Mouse (Mus musculus) lung, embryonic 15.5 days (tissue): ENCODE results near the gene Casz1. TPM values are rescaled to one million over a fixed set of nuclear protein-coding genes. Genes with fewer than 3 reads are reported as not detected.

Experiments
- ATAC-seq: fragments of 200-750 bp; cut with Nextera tagmentation; 2 replicates; pipeline ENCODE4 v1.8.0; 2017; ENCODE audit warnings: moderate number of reproducible peaks, borderline replicate concordance; ENCODE audit not compliant: low FRiP score, low TSS enrichment; ENCODE audit errors: extremely low read depth
- H3K27ac ChIP-seq: fragments of 300-500 bp; sonication (generic); 2 replicates; pipeline ENCODE4 v1.5.1; 2015; ENCODE audit warnings: moderate library complexity, mild to moderate bottlenecking, inconsistent platforms
- H3K27me3 ChIP-seq: fragments of 300-500 bp; sonication (generic); 2 replicates; pipeline ENCODE4 v1.6.1; 2015; ENCODE audit warnings: inconsistent platforms
- H3K36me3 ChIP-seq: fragments of 300-500 bp; sonication (generic); 2 replicates; pipeline ENCODE4 v1.6.1; 2015; ENCODE audit warnings: inconsistent platforms
- H3K4me1 ChIP-seq: fragments of 300-500 bp; sonication (generic); 2 replicates; pipeline ENCODE4 v1.6.1; 2015; ENCODE audit warnings: inconsistent platforms
- H3K4me2 ChIP-seq: fragments of 300-500 bp; sonication (generic); 2 replicates; pipeline ENCODE4 v1.6.1; 2015; ENCODE audit warnings: inconsistent platforms, mild to moderate bottlenecking, moderate library complexity
- H3K4me3 ChIP-seq: fragments of 300-500 bp; sonication (generic); 2 replicates; pipeline ENCODE4 v1.5.1; 2015; ENCODE audit warnings: mild to moderate bottlenecking, inconsistent platforms
- H3K9ac ChIP-seq: fragments of 300-500 bp; sonication (generic); 2 replicates; pipeline ENCODE4 v1.6.1; 2015; ENCODE audit warnings: inconsistent platforms
- H3K9me3 ChIP-seq: fragments of 300-500 bp; sonication (generic); 2 replicates; pipeline ENCODE4 v1.6.1; 2016; ENCODE audit warnings: inconsistent platforms
- WGBS: fragments of 180-500 bp; shearing (Covaris S2); methylation state at CpG from one replicate; pipeline ENCODE4 v1.1.7; 2015; 5-methylcytosine and 5-hydroxymethylcytosine counted together
- polyA plus RNA-seq: library from polyadenylated mRNA; unstranded; fragments of >200 nt; fragmentation: Nextera tagmentation; extraction: Ambion mirVana; gene quantifications from 2 replicates; pipeline ENCODE4 v1.2.1, GENCODE M21; 2015

Casz1 gene
- polyA plus RNA-seq, 1 experiment from 2014 or later, result 6.5 TPM

DNA sequence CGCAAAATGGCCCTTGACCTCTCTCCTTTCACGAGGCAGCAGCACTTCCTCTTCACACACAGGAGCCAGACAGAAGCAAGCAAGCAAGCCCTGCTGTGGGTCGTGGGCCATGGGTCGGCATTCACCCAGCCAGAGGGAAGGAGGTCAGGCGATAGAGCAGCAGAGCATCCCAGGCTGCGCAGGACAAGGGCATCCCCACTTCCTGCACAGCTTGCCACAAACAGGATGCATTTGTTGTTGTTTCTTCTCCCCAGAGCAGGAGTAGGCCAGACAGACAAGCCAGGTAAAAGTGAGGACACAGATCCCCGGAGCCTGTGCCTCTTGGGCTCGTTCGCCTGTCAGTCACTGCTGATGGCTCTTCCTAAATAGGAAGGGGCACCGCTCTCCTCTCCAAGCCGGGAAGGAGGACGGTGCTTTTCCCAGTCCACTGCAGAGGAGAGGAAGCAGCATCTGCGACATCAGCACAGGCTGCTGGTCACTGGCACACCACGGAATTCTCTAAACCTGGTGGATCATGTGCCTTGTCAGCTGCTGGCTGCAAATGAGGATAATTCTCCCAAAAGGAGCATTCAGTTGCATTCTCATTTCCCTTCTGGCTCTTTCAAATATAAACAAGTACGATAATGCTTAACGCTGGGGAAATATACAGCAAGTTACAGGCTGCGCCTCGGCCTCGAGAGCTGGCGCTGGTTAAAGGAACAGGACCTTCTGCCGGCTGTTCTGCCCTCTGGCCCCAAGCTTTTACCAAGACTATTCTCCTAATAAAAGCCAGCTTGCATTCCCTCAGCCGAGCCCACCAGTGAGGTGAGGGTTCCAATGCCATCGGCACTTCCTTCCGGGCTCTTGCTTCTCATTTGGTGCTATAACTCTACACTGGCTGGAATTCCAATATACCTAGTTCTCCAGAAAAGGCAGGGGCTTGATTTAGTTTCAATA, 181.6 kb downstream of the Casz1 start:
- no peaks in the 10 kb centered on the region for H3K27me3 ChIP-seq
- H3K4me2 ChIP-seq, result peak overlapping the region; percentile 9; the same call in 1 of the 2 replicates
- H3K4me1 ChIP-seq, result peaks cover 34% of the 10 kb centered on the region
- no peaks in the 10 kb centered on the region for H3K9me3 ChIP-seq
- peaks cover 3% of the 10 kb centered on the region; the same call in 1 of the 2 replicates for H3K36me3 ChIP-seq
- H3K27ac ChIP-seq, result peak overlapping the region; percentile 60
- no peak overlapping the region for H3K9ac ChIP-seq
- peak; percentile 56; the same call in 1 of the 2 replicates for ATAC-seq
- no peak overlapping the region for H3K4me3 ChIP-seq
- 32% methylated on average over 24 of the region's 24 CpGs for WGBS

- Histone ChIP-seq H3K36me3 (no peaks in the 10 kb centered on the region), H3K4me3 (no peak overlapping the region), H3K9ac (no peak overlapping the region), H3K4me1 (peaks cover 33% of the 10 kb centered on the region), H3K27me3 (no peaks in the 10 kb centered on the region), H3K4me2 (no peak overlapping the region), H3K9me3 (no peaks in the 10 kb centered on the region), H3K27ac (no peak overlapping the region)
- WGBS, result 30% methylated on average over 2 of the region's 2 CpGs
- ATAC-seq, result no peak
Observed at GRCm38 (mm10) chr4:148990038-148990437, 185.8 kb downstream of the Casz1 start.

- Histone ChIP-seq H3K4me1 (0 out of 2 replicates have a peak, but pooled peaks cover 2% of the 10 kb centered on the region), H3K9me3 (no peaks in the 10 kb centered on the region), H3K9ac (no peak overlapping the region), H3K4me3 (no peak overlapping the region), H3K4me2 (no peak overlapping the region), H3K27me3 (no peaks in the 10 kb centered on the region), H3K27ac (no peak overlapping the region), H3K36me3 (no peaks in the 10 kb centered on the region)
- WGBS, result 52% methylated on average over 5 of the region's 5 CpGs
- ATAC-seq, result no peak
Observed at GRCm38 (mm10) chr4:148993948-148994347, 189.7 kb downstream of the Casz1 start.

DNA sequence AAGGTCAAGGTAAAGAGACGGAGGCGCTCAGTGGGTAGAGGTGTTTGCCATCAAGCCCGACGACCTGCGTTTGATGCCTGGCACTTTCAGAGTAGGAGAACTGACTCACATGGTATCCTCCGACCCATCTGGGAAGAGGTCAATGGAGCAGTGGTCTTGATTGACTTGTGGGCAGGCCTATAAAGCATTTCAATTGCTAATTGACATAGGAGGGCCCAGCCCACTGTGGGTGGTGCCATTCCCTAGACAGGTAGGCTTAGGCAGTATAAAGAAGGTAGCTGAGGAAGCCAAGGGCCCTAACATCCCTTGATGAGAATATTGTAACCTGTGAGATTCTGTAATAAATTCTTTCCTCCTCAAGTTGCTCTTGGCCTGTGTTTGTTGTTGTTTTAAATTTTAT, 196.5 kb downstream of the Casz1 start:
- ATAC-seq, result no peak
- 89% methylated on average over 6 of the region's 6 CpGs for WGBS

GRCm38 (mm10) chr4:149001515-149001914, 197.3 kb downstream of the Casz1 start:
- Histone ChIP-seq H3K9ac (no peak overlapping the region), H3K4me2 (no peak overlapping the region), H3K9me3 (no peaks in the 10 kb centered on the region), H3K4me3 (no peak overlapping the region), H3K4me1 (no peaks in the 10 kb centered on the region), H3K27ac (no peak overlapping the region), H3K27me3 (no peaks in the 10 kb centered on the region), H3K36me3 (no peaks in the 10 kb centered on the region)
- no peak for ATAC-seq
- 67% methylated on average over 5 of the region's 5 CpGs for WGBS

More for the DNA sequence above, 196.5 kb downstream of the Casz1 start:
- Histone ChIP-seq H3K9ac (no peak overlapping the region), H3K9me3 (no peaks in the 10 kb centered on the region), H3K4me1 (no peaks in the 10 kb centered on the region), H3K4me2 (no peak overlapping the region), H3K27me3 (no peaks in the 10 kb centered on the region), H3K36me3 (no peaks in the 10 kb centered on the region), H3K27ac (no peak overlapping the region), H3K4me3 (no peak overlapping the region)

DNA sequence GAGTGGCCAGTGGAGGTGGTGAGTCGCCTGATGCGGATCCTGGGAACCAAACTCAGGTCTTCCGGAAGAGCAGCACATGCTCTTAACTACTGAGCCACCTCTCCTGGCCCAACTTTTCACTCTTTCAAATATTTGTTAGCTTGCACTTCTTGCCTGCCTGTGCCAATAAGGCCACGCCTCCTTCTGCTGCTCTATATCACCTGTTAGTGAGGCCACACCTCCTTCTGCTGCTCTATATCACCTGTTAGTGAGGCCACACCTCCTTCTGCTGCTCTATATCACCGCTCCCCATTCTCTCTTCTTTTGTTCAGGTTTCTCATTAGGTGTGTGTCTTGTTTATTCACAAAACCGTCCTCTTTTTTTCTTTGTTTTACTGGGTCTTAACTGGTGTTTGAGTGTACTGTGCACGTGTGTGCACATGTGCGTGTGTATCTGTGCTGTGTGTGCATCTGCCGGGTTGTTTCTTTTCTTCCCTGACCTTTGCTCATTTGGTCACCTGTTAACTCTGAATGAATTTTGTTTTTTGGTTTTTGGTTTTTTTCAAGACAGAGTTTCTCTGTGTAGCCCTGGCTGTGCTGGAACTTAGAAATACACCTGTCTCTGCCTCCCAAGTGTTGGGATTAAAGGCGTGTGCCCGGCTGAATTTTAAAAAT, 198.3 kb downstream of the Casz1 start:
- H3K36me3 ChIP-seq, result no peaks in the 10 kb centered on the region
- no peaks in the 10 kb centered on the region for H3K4me1 ChIP-seq
- no peaks in the 10 kb centered on the region for H3K27me3 ChIP-seq
- no peak overlapping the region for H3K4me2 ChIP-seq
- no peak for ATAC-seq
- no peak overlapping the region for H3K9ac ChIP-seq
- no peaks in the 10 kb centered on the region for H3K9me3 ChIP-seq
- H3K4me3 ChIP-seq, result no peak overlapping the region
- H3K27ac ChIP-seq, result no peak overlapping the region
- WGBS, result 80% methylated on average over 11 of the region's 11 CpGs

Other genes with a start within 250 kb of the Casz1 start
- gene Exosc10, start 246.0 kb upstream of the Casz1 start, polyA plus RNA-seq, result 92.3 and 93.8 TPM in 2 replicates
- 183 and 192 TPM in 2 replicates for gene Srm, start 212.9 kb upstream of the Casz1 start, polyA plus RNA-seq
- 0.21 and 0.65 TPM in 2 replicates for gene Masp2, start 201.9 kb upstream of the Casz1 start, polyA plus RNA-seq
- gene Tardbp, start 177.4 kb upstream of the Casz1 start, polyA plus RNA-seq, result 386 and 392 TPM in 2 replicates
- not detected in 2 replicates for gene Gm572, start 161.1 kb upstream of the Casz1 start, polyA plus RNA-seq